Mouse (Mus musculus) activated CD4-positive, CD25-positive, alpha-beta regulatory T cell, adult 4 months (primary cell): ENCODE data around the gene Slc7a11. TPM values are rescaled to one million over a fixed set of nuclear protein-coding genes. Genes with fewer than 3 reads are reported as not detected.

Source experiments
- ATAC-seq: one replicate; pipeline ENCODE4 v1.8.0; 2017
- polyA plus RNA-seq, 2 experiments: library from polyadenylated mRNA; unstranded; fragments of 100-300 nt; shearing (Covaris generic); gene quantifications; one replicate each; pipeline ENCODE4 v1.2.1; 2017

The Slc7a11 gene
- polyA plus RNA-seq, 2 experiments from 2014 or later, result 0.16 TPM; not detected in 1

DNA sequence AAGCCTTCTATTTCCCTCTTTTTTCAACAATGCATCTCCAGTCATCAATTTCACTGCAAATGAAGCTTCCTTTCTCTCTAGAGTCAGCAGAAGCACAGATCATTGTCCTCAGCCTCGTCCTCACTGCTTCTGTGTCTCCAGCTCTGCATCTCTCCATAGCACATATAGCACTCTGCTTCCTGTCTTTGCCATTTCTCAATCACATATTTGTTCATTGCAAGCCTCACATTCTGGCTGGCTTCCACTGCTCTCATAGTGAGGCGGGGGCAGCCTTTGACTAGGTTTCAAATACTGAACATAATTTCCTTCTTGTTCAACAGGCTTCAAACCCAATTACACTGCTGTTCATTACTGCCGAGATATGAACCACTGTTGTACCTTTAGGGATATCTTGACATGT, 305.1 kb downstream of the Slc7a11 start:
- ATAC-seq, result no peak

DNA sequence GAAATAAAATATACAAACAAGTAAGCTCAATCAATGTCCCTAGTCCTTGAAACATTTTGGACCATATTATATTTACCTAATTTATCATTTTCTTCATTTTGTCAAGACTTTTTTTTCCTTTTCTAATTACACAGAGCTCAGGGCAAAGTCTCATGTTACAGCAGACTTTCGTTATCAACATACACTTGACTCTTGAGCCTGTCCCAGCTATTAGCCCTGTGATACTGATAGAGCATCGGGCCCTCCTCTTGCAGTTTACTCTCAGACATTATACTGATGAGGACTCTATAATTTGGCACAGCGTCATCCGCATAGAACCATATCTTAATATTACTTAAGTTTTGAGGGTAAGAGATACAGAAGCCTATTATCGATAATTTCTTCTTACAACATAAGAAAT, 311.2 kb downstream of the Slc7a11 start:
- ATAC-seq, result no peak

DNA sequence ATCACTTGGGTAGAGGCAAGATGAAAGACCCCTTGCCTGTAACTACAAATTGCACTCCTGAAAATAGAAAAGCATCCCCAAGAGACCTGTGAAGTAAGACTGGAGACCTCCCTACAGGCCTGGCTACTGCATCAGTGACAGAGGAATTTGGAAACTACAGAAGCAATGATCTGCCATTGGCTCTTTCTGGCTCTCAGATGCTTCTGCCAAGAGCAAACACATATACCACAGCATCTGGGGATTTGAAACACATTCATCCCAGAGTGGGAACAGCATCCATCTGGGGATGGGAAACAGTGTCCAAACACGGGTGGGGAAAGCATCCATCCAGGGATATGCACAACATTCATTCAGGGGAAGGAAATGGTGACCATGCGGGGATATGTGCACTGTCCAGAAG, 313.1 kb downstream of the Slc7a11 start:
- no peak for ATAC-seq

DNA sequence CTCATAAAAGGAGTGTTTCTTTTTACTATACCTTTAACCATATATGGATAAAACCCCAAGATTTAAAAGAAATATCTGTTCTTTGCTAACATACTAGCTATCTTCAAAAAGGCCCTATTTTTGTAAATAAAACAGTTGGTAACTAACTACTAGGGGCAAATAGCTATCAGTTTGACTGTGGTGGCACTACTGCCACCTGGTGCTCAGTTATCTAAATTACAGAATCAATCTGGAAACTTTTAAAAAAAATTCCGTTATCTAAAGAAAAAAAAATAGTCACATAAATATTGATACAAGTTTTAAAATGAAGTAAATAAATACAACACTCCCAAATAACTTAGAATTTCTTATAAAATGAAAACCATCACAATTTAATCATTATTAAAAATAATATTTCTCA, 322.4 kb downstream of the Slc7a11 start:
- no peak for ATAC-seq

DNA sequence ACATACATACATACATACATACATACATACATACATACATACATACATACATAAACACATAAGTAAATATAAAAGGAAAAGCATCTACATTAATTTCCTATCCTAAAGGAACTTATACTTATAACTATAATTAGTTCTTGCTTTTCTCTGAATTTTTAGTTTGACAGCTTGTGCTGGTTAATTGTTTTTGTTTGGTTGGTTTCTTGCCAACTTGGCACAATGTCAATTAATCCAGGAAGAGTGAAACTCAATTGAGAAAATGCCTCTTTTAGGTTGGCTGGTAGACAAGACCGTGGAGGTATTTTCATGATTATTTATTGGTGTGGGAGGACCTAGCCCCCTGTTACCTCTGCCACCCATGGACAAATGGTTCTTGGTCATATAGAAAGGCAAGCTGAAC, 327.1 kb downstream of the Slc7a11 start:
- ATAC-seq, result no peak

DNA sequence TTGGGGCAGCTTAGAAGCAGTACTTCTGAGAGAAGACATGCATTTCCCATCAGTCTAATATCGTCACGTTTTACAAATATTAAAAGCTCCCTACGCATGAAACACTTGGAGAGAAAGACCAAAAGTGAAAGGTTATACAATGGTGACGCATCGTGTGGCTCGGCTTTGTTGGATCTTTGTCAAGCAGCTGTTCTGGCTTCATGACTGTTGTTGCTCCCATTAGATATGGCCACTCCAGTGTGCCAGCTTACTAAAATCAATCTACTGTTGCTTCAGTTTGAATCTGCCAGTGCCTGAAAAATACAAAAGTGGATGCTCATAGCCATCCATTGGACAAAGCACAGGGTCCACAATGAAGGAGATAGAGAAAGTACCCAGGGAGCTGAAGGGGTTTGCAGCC, 337.9 kb downstream of the Slc7a11 start:
- ATAC-seq, result no peak

DNA sequence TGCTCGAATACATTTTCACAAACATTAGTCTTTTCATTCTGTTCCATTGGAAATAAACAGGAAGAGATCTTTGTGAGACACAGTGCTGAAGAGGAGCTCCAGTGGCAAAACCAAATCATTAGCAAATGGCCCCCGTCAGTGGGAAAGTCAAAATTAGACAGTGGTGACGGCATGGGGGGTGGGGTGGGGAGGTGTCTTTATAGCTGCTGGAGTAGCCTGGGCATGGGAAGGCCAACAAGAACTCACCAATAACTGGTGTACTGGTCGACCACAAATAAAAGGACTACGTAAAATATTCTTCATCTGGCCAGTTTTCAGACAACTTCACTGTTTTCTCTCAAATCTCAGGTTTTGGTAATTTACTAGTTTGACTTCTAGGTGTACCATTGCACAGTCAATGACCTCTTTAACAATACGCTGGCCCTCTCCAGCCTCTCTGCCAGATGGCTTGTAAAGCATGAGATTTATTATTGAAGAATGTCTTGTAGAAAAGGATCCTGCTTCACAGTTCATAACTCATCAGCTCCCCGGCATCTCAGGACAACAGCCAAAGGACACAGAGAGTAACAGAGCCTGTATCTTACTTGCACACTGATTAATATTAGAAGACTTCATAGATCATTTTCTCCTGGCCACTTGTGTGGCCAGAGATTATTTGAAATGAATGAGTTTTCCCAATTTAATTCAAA, 348.9 kb downstream of the Slc7a11 start:
- ATAC-seq, result no peak

DNA sequence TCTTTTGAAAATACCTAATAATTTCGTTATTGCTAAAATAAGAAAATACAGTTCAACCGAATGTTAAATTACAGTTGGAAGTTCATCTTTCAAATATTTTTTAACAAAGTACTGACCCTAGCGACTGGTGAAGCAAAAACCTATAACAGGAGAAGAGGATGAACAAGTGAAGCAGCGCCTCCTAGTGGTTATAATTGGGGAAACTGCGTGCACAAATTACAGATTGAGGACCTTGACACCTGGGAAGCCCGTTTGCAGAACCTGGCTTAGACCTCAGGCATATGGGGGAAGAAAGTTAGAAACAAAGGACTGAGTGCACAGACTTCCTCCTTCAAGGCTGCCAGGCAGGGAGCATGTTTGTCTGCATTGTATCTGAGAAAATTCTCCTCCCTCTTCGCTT, 366.4 kb downstream of the Slc7a11 start:
- ATAC-seq, result no peak

DNA sequence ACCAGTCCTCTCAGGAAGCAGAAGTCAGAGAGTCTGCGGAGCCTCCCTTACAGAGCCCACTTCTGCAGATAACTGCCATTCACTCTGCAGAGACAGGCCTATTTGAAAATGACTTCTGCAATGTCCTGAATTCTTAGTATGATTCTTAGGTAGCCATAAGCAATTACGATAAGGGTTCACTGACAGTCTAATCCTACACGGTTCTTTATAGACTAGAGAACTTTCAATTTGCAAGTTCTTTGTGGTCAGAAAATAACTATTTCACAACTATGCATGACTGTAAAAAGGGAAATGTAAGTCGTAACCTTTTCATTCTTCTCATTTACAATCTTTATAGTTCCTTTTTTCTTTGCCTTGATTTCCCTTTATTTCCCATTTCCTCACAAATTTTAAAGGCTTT, 380.0 kb downstream of the Slc7a11 start:
- no peak for ATAC-seq

DNA sequence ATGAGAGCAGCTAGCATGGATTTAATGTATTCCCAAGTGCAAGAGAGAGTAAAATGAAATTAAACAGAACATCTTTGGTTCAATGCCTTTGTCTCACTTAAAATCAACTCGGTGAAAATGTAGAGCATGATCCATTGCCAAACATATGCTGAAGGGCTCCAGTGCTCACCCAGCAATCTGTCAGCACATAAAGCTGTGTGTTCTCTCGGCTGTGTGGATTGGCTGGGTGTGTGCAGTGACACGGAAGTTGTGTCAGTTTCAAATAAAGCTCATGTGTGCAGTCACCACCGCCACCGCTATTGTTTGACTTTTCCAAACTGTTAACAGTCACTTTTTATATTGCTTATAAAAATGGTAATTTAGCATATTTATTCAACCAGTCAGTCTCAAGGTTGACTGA, 398.7 kb downstream of the Slc7a11 start:
- no peak for ATAC-seq

DNA sequence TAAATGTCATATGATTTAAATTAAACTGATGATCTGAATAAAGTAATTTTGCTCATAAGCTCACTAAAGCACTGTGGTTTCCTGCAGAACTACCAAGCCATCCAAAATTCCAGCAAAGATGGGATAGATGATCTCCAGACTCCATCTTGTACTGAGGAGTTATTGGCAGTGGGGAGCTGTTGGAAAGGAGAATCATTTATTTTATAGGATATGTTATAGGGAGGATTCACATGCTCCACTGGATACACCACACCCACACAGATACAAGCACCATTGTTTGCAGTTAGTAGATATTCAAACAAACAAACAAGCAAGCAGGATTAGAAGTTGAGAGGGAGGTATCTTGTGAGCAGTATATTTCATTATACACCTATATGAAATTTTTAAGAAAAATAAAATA, 399.3 kb downstream of the Slc7a11 start:
- ATAC-seq, result no peak

DNA sequence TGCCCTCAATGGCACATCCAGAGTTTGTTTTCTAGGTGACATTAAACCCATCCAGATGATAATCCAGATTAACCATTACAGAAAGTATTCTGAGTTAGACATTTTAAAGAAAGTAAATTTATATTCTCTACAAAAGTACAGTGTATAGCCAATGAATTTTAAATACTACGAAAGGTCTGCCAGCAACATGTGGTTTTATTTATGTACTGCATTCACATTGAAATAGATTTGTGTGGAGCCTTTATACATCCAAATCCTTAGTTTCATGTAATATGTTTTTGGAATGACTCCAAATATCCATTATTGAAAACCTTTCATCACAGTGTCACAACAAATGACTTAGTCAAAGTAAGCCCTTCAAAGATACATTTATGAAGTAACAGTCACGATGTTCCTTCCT, 402.3 kb downstream of the Slc7a11 start:
- ATAC-seq, result no peak

DNA sequence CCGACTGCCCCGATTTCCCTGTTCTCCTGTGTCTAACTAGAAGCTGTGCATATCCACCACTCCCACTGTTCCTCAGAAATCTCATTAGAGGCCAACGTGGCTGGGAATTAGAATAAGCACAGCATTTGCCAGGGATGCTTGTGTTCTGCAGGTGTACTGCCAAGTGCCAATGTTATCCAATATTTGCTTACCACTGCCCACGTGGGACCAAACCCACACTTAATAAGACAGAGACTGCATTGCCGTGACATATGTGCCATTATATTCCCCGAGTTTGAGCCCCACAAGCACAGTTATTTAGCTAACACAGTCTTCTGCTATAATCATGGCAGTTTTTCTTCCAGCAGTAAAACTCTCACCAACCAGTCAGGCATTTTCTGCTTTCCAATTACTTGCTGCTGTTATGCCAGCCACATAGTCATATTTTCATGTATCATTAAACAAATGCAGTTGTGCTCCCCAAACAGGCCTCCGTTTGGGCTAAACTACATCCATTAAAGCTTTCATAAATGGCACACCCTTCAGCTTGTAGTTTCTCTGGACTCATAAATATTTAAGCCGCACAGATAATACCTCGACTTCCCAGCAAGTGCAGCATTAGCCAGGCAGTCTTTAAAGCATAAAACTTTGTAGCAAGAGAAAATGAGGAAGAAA, 407.4 kb downstream of the Slc7a11 start:
- no peak for ATAC-seq

DNA sequence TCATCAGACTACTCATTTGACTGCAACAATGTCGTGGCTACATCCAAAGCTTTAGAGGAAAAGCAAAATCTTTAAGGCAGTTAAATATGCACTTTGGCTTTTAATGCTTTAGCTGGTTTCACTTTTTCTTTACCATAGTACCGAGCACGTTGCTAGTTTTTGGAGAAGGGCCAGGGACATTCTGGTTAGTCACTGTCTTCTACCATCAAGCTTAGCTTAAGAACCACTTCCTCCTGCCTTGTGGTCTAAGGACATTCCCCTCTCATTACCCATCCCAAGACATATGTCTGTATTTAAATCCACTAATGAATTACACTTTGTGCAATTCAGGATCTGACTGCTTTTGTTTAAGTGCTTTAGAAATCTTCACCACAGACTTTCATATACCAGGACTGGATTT, 410.1 kb downstream of the Slc7a11 start:
- no peak for ATAC-seq

DNA sequence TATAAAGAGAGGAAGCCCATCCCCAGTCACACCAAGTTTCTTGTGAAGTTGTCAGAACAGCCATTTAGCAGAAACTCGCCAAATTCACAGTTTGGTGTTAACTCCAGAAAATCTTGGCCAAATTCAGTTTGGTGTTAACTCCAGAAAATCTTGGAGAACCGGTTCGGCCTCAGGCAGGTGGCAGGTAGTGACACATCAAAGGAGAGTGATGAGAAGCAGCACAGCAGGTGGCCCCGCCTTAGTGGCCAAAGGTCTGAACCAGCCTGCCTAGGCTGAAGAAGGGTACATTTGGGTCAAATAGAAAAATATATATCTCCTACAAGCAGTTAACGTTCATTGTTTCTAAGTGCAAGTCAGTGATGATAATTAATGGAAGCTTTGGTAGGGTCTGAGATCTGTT, 417.4 kb downstream of the Slc7a11 start:
- no peak for ATAC-seq

DNA sequence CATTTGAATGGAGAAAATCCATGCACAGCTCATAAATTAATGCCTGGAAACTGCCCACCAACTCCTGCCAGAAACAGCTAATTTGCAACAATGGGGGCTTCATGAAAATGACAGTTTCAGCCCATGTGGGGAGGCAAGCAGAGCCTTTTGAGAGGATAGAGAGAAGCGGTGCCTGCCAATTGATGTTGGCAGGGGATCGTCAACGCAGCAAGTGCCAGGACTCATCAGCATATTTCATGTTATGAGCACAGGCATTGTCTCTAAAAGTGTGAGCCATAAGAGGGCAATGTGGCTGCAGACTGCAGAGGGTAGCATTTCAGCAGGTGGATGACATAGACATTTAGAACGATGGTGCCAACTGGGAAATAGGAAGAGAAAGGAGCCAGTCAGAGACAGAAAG, 429.0 kb downstream of the Slc7a11 start:
- ATAC-seq, result no peak

DNA sequence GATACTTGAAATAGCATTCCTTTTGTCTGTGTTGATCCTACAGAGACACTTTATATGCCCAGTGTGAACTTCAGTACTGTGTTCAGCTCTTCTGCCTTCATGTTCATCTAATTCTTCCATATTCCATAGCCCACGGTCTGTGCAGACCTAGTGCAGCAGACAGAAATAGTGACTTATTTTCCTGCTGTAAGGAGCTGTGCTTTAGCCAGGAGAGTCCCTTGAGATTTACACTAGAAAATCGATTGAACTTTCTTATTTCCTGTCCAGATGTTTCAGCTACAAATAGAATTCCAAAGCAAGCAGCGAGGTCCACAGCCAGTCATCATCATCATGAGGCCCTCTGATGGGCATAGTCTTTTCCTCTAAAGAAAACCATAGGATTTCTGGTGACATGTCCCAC, 431.4 kb downstream of the Slc7a11 start:
- ATAC-seq, result no peak

DNA sequence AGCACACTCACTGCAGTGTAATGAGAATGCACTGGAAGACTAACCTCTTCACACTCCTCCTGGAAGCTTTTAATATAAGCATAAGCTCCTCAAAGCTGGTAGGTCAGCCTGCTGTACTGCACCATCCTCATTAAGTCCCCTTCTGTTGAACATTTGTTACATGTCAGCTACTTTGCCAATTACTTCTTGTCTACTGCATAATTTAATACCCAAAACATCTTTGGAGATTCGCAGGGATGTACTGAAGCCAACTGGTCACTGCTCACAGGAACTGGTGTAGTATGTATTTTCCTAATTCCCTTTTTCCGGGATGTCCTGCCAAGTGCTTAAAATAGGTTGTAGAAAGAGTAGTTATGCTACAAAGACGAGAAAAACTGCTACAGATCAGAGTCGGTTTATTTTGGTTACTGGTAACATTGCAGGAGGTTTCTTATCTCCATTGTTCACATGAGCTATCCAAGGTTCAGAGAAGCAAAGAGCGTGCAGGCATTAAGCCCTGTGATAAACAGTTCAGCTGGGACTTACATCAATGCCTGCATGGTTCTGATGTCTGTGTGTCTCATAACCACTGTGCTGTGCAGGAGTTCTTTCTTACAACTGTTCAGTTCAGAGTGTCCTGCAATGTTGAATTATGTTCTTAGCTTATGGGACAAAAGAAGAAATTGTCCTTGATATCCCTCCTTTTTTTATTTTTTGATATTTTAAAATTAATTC, 439.3 kb downstream of the Slc7a11 start:
- ATAC-seq, result no peak

DNA sequence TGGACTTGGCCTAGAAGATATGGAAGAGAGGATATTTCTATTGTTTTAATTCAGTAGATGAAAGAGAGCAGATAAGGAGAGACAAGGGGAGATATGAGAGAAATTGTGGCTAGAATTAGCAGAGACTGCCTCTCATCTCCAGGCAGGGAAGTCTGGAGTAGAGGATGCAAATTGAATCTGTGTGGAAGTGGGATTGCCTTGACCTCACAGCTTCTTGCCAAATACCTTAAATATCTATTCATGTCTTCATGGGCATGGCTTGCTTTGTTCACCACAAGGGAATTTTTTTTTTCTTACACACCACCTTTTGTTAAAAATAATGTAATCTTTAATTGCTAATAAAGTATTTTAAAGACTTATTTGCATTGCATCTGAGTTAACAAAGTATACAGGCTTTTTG, 441.3 kb downstream of the Slc7a11 start:
- ATAC-seq, result no peak

DNA sequence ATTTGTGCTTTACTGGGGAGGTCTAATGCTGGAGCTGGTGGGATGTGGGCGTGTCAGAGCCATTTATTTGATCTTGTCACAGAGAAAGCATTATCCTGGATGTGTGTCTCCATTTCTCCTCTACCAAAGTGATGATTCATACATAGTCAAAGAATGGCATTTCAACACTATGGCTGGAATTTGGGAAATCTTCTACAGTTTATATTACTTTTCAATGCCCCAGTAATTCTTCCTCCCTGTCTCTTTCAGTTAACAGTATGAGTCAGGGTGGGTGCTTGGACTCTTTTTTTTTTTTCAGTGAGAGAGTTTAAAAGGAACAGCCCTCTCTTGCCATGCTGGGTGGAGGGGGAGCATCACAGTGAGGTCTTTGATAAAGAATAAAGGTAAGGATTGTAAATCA, 441.8 kb downstream of the Slc7a11 start:
- ATAC-seq, result no peak

DNA sequence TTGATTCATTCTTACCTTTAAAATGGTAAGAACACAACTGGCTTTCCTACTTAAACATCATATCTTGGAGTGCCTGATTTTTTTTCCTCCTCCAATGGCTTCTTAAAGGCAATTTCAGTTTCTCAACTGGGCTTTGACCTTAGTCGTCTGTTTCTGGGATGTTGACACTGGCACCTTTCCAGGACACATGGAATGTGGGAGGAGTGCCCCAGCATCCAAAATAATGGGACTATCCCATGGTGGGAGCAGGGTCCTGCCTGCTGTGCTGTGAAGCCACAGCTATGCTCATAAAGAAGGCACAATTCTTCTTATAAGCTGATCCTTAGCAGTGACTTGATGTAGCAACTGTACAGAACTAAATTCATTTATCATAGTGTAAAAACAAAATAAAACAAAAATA, 450.5 kb downstream of the Slc7a11 start:
- no peak for ATAC-seq

DNA sequence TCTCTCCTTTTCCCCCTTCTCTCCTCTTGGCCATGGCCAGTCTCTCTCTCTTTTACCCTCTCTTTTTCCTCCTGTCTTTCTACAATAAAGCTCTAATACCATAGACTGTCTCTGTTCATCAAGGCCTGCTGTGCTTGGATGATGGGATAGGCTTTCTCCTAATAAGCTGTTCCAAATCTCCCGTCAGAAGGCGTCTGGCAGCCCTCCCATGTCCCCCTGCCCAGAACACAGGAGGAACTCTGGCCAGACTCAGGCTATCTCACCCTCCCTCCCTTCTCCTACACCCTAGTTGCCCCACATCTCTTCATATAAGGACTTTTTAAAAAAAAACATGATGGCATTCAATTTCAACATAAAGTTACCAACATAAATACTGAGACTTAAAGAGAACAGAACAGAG, 456.2 kb downstream of the Slc7a11 start:
- ATAC-seq, result no peak

DNA sequence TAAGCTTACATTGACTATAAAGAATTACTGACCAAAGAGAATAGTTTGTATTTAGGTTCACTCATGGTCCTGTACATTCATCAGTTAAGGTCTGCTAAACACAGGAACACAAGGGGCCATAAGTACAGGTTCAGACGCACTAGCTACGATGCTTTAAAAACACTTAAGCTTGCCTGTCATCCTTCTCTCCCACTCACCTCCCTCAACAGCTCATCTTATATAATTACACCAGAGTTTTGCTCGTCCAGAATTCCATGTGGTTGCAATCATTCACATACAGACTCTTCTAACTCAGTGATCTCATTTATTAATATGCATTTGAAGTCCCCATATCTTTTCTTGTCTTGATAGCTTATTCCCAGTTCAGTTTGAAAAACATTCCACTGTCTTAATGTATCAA, 458.6 kb downstream of the Slc7a11 start:
- ATAC-seq, result no peak
